Mouse (Mus musculus): ENCODE results near the gene Gm20683. TPM values are rescaled to one million over a fixed set of nuclear protein-coding genes. Genes with fewer than 3 reads are reported as not detected.
"Not testable (repeated sequence)": the region's sequence is repeated elsewhere in the genome, so short reads cannot be mapped to it uniquely, and the experiment has no call there.

Gm20683 gene
- polyA plus RNA-seq, 1 experiment from 2014 or later: 2.6 TPM

- Histone ChIP-seq H3K36me3 (ENCODE audit: control insufficient read depth, insufficient read depth, low read length) (peaks cover 17% of the 10 kb centered on the region), H3K4me3 (ENCODE audit: low read length) (peak overlapping the region; percentile 69), H3K4me1 (ENCODE audit: control insufficient read depth, insufficient read depth, low read length) (peaks cover 22% of the 10 kb centered on the region), H3K27me3 (ENCODE audit: control insufficient read depth, insufficient read depth, low read length) (no peaks in the 10 kb centered on the region), H3K27ac (ENCODE audit: low read depth, low read length) (peak overlapping the region; percentile 93), H3K9ac (ENCODE audit: low read depth, low read length) (peak overlapping the region; percentile 75), H3K9me3 (ENCODE audit: control insufficient read depth, low read length) (no peaks in the 10 kb centered on the region), H3K4me2 (replicated peaks; ENCODE audit: low read depth, low read length) (peak overlapping the region; percentile 73)
- ATAC-seq (ENCODE audit: low FRiP score, low TSS enrichment): peak; percentile 91
- 1% methylated on average over 59 of the region's 59 CpGs for WGBS
These were observed 33.9 kb upstream of the Gm20683 start for GRCm38 (mm10) chr17:25875171-25876136.

- H3K9ac ChIP-seq (ENCODE audit: low read depth, low read length): peak within 1 kb of the TSS; percentile 75
- no peaks in the 10 kb centered on the region for H3K9me3 ChIP-seq (ENCODE audit: control insufficient read depth, low read length)
- peak; percentile 72 for ATAC-seq (ENCODE audit: low FRiP score, low TSS enrichment)
- no peaks in the 10 kb centered on the region for H3K27me3 ChIP-seq (ENCODE audit: control insufficient read depth, insufficient read depth, low read length)
- H3K4me2 ChIP-seq (replicated peaks; ENCODE audit: low read depth, low read length): peak within 1 kb of the TSS; percentile 73
- H3K4me1 ChIP-seq (ENCODE audit: control insufficient read depth, insufficient read depth, low read length): peaks cover 16% of the 10 kb centered on the region; the same call in 1 of the 2 replicates
- peak within 1 kb of the TSS; percentile 69 for H3K4me3 ChIP-seq (ENCODE audit: low read length)
- peak within 1 kb of the TSS; percentile 93 for H3K27ac ChIP-seq (ENCODE audit: low read depth, low read length)
- H3K36me3 ChIP-seq (ENCODE audit: control insufficient read depth, insufficient read depth, low read length): peaks cover 17% of the 10 kb centered on the region
- under 1% methylated on average over 25 of the region's 25 CpGs for WGBS
These were observed 33.2 kb upstream of the Gm20683 start, which contains the start of gene Mettl26 for GRCm38 (mm10) chr17:25874721-25875170. Gene Mettl26, plus strand, starts transcription at chr17:25875074.

GRCm38 (mm10) chr17:25874148-25874720, 32.7 kb upstream of the Gm20683 start:
- peaks cover 17% of the 10 kb centered on the region for H3K36me3 ChIP-seq (ENCODE audit: control insufficient read depth, insufficient read depth, low read length)

GRCm38 (mm10) chr17:25873405-25874147, 32.0 kb upstream of the Gm20683 start:
- Histone ChIP-seq H3K4me2 (replicated peaks; ENCODE audit: low read depth, low read length) (peak overlapping the region; percentile 73; the same call in 1 of the 2 replicates), H3K27me3 (ENCODE audit: control insufficient read depth, insufficient read depth, low read length) (no peaks in the 10 kb centered on the region), H3K36me3 (ENCODE audit: control insufficient read depth, insufficient read depth, low read length) (peaks cover 11% of the 10 kb centered on the region), H3K9ac (ENCODE audit: low read depth, low read length) (no peak overlapping the region), H3K4me3 (ENCODE audit: low read length) (peak overlapping the region; percentile 69; the same call in 1 of the 2 replicates), H3K27ac (ENCODE audit: low read depth, low read length) (no peak overlapping the region), H3K4me1 (ENCODE audit: control insufficient read depth, insufficient read depth, low read length) (peaks cover 21% of the 10 kb centered on the region; the same call in 1 of the 2 replicates), H3K9me3 (ENCODE audit: control insufficient read depth, low read length) (no peaks in the 10 kb centered on the region)
- ATAC-seq (ENCODE audit: low FRiP score, low TSS enrichment): no peak
- WGBS: 69% methylated on average over 11 of the region's 11 CpGs

More at GRCm38 (mm10) chr17:25874148-25874720, 32.7 kb upstream of the Gm20683 start:
- 5% methylated on average over 14 of the region's 14 CpGs for WGBS
- Histone ChIP-seq H3K27ac (ENCODE audit: low read depth, low read length) (peak overlapping the region; percentile 79), H3K9ac (ENCODE audit: low read depth, low read length) (peak overlapping the region; percentile 75; the same call in 1 of the 2 replicates), H3K27me3 (ENCODE audit: control insufficient read depth, insufficient read depth, low read length) (no peaks in the 10 kb centered on the region), H3K4me3 (ENCODE audit: low read length) (peak overlapping the region; percentile 69), H3K4me2 (replicated peaks; ENCODE audit: low read depth, low read length) (peak overlapping the region; percentile 73), H3K4me1 (ENCODE audit: control insufficient read depth, insufficient read depth, low read length) (peaks cover 16% of the 10 kb centered on the region; the same call in 1 of the 2 replicates), H3K9me3 (ENCODE audit: control insufficient read depth, low read length) (no peaks in the 10 kb centered on the region)
- 0 out of 2 replicates have a peak, but pooled peaks have one; percentile 9 for ATAC-seq (ENCODE audit: low FRiP score, low TSS enrichment)

GRCm38 (mm10) chr17:25872676-25873075, 31.1 kb upstream of the Gm20683 start:
- Histone ChIP-seq H3K27ac (ENCODE audit: low read depth, low read length) (no peak overlapping the region), H3K36me3 (ENCODE audit: control insufficient read depth, insufficient read depth, low read length) (peaks cover 2% of the 10 kb centered on the region; the same call in 1 of the 2 replicates), H3K4me3 (ENCODE audit: low read length) (no peak overlapping the region), H3K9ac (ENCODE audit: low read depth, low read length) (no peak overlapping the region), H3K9me3 (ENCODE audit: control insufficient read depth, low read length) (no peaks in the 10 kb centered on the region), H3K4me1 (ENCODE audit: control insufficient read depth, insufficient read depth, low read length) (peaks cover 25% of the 10 kb centered on the region; the same call in 1 of the 2 replicates), H3K27me3 (ENCODE audit: control insufficient read depth, insufficient read depth, low read length) (no peaks in the 10 kb centered on the region), H3K4me2 (replicated peaks; ENCODE audit: low read depth, low read length) (no peak overlapping the region)
- ATAC-seq (ENCODE audit: low FRiP score, low TSS enrichment): no peak
- 87% methylated on average over 3 of the region's 3 CpGs for WGBS

GRCm38 (mm10) chr17:25871566-25871965, 30.0 kb upstream of the Gm20683 start:
- peaks cover 26% of the 10 kb centered on the region; the same call in 1 of the 2 replicates for H3K4me1 ChIP-seq (ENCODE audit: control insufficient read depth, insufficient read depth, low read length)
- not testable (repeated sequence) for ATAC-seq (ENCODE audit: low FRiP score, low TSS enrichment); H3K9me3 ChIP-seq (ENCODE audit: control insufficient read depth, low read length); H3K36me3 ChIP-seq (ENCODE audit: control insufficient read depth, insufficient read depth, low read length); H3K4me3 ChIP-seq (ENCODE audit: low read length); H3K27ac ChIP-seq (ENCODE audit: low read depth, low read length); H3K9ac ChIP-seq (ENCODE audit: low read depth, low read length); H3K4me2 ChIP-seq (replicated peaks; ENCODE audit: low read depth, low read length); H3K27me3 ChIP-seq (ENCODE audit: control insufficient read depth, insufficient read depth, low read length)

GRCm38 (mm10) chr17:25869954-25870353, 28.4 kb upstream of the Gm20683 start:
- Histone ChIP-seq H3K36me3 (ENCODE audit: control insufficient read depth, insufficient read depth, low read length) (no peaks in the 10 kb centered on the region), H3K9me3 (ENCODE audit: control insufficient read depth, low read length) (no peaks in the 10 kb centered on the region), H3K4me2 (replicated peaks; ENCODE audit: low read depth, low read length) (no peak overlapping the region), H3K27me3 (ENCODE audit: control insufficient read depth, insufficient read depth, low read length) (no peaks in the 10 kb centered on the region), H3K9ac (ENCODE audit: low read depth, low read length) (no peak overlapping the region), H3K4me3 (ENCODE audit: low read length) (no peak overlapping the region), H3K27ac (ENCODE audit: low read depth, low read length) (no peak overlapping the region), H3K4me1 (ENCODE audit: control insufficient read depth, insufficient read depth, low read length) (peaks cover 18% of the 10 kb centered on the region; the same call in 1 of the 2 replicates)
- ATAC-seq (ENCODE audit: low FRiP score, low TSS enrichment): no peak
- 80% methylated on average over 2 of the region's 2 CpGs for WGBS

- no peak overlapping the region for H3K4me2 ChIP-seq (replicated peaks; ENCODE audit: low read depth, low read length)
- 93% methylated on average over 8 of the region's 8 CpGs for WGBS
- H3K4me3 ChIP-seq (ENCODE audit: low read length): no peak overlapping the region
- peaks cover 18% of the 10 kb centered on the region; the same call in 1 of the 2 replicates for H3K4me1 ChIP-seq (ENCODE audit: control insufficient read depth, insufficient read depth, low read length)
- no peak for ATAC-seq (ENCODE audit: low FRiP score, low TSS enrichment)
- no peaks in the 10 kb centered on the region for H3K27me3 ChIP-seq (ENCODE audit: control insufficient read depth, insufficient read depth, low read length)
- H3K27ac ChIP-seq (ENCODE audit: low read depth, low read length): no peak overlapping the region
- H3K36me3 ChIP-seq (ENCODE audit: control insufficient read depth, insufficient read depth, low read length): no peaks in the 10 kb centered on the region
- H3K9ac ChIP-seq (ENCODE audit: low read depth, low read length): no peak overlapping the region
- no peaks in the 10 kb centered on the region for H3K9me3 ChIP-seq (ENCODE audit: control insufficient read depth, low read length)
These were observed 27.9 kb upstream of the Gm20683 start for GRCm38 (mm10) chr17:25869498-25869897.
